Mouse (Mus musculus) Patski (cell line): ENCODE measurements around the gene Krt14. TPM values are rescaled to one million over a fixed set of nuclear protein-coding genes. Genes with fewer than 3 reads are reported as not detected.

Source experiments
- ATAC-seq: fragments of 100-300 bp; one replicate; pipeline ENCODE4 v1.8.0; 2021
- CTCF ChIA-PET: fragments of 350-600 bp; sonication (Branson Sonifier 250); formaldehyde crosslinking; loops from one replicate; lab custom pipeline; 2022; ENCODE audit warnings: inconsistent platforms; lab: Charles Lee
- POLR2A ChIA-PET: fragments of 350-600 bp; sonication (Branson Sonifier 250); formaldehyde crosslinking; loops from one replicate; lab custom pipeline; 2022; ENCODE audit warnings: antibody characterized with exemption, inconsistent platforms; lab: Charles Lee
- DNase-seq: peaks from one replicate; pipeline ENCODE4 v3.0.0-alpha.2; 2011; ENCODE audit warnings: low read depth, low spot score
- H3K27me3 ChIP-seq: fragments of 371-371 bp; one replicate; pipeline ENCODE4 v1.5.1; 2021
- CTCF ChIP-seq: fragments of 100-300 bp; IDR thresholded peaks from one replicate; pipeline ENCODE4 v1.5.1; 2021
- in situ Hi-C: fragments of 300-500 bp; cut with MboI; formaldehyde crosslinking; loops from 3 replicates; pipeline ENCODE4 v1.11.1; 2018; ENCODE audit warnings: low pct_unique_long_range_greater_than_20kb, mixed read lengths
- polyA plus RNA-seq: library from polyadenylated mRNA; unstranded; gene quantifications from one replicate; pipeline ENCODE4 v1.2.3, GENCODE M21; 2021

Gene Krt14
- polyA plus RNA-seq, 1 experiment from 2014 or later = not detected

DNA sequence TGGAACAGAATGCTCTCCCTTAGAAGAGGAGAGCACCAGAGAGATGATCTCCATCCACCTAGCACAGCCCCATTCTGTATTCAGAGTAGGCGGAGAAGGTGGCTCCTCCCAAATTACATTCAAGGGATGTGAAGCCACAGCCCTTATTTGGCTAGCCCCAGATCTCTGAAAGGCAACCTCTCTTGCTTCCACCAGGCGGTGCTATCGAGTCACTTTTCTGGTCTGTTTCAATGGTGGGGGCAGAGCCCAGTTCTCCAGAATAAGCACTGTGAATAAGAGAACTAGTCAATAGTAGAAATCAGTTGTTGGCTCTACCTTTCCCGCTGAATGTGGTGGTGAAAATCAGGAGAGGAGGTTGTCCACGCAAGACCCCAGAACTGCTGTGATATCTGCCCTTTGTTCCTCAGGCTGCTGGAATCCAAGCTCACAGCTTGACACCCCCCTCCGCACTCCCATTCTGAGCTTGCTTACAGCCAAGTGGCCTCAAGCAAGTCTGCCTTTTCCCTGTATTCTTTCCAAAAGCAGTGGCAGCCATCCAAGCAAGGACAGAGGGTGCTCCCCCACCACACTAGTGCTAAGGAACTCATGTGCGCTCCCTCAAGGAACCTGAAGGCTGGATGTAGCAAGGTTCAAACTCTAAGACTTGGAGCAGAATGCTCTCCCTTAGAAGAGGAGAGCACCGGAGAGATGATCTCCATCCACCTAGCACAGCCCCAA is 7.1 kb downstream of the Krt14 start:
- CTCF ChIA-PET = no interaction called here
- POLR2A ChIA-PET = no interaction called here
- no peak for TF ChIP-seq CTCF
- DNase-seq (no peak), ATAC-seq (no peak)
- H3K27me3 ChIP-seq = peaks cover 2% of the 10 kb centered on the region
- in situ Hi-C loops = no loop called here

DNA sequence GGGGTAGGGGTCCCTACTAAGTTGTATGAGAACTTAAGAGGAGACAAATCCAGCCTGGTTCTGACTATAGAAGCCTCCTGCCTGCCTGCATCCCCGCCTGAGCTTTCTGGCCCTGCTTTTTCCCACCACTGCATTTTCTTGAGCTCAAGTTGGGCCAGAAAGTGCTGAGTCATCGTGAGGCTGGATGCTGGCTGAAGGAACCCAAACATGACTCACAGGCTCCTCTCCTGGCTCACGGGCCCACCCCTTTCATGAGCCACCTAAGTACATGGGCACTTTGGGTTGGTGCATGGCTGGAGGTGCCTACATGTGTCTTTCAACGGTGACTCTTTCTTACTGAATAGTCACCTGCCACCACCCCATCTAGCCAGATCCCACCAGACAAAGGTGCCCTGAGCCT is 8.7 kb downstream of the Krt14 start:
- in situ Hi-C loops = no loop called here
- peaks cover 8% of the 10 kb centered on the region for H3K27me3 ChIP-seq
- TF ChIP-seq CTCF = no peak
- ATAC-seq = no peak
- ChIA-PET POLR2A (no interaction called here), CTCF (no interaction called here)
- no peak for DNase-seq

DNA sequence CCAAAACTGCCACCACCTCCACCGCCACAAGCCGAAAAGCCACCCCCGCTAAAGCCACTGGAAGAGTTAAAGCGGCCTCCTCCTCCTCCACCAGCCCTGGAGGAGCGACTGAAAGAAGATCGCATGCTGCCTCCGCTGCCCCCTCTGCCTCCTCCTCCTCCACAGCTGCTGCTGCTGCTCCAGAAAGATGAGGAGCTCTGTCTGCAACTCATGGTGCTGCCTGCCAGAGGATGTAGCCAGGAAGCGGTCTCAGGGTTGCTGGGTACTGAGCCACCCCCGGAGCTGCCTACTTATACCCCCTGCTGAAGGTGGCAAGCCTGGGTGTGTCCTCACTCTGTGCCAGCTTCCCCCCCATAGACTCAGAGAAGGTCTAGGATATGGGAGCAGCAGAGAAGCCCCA is 14.4 kb downstream of the Krt14 start, which contains the start of gene Krt9:
Gene Krt9, minus strand, starts transcription at position 255 of the 400 bp plus-strand sequence.
- CTCF ChIA-PET = no interaction called here
- DNase-seq (no peak), ATAC-seq (no peak)
- POLR2A ChIA-PET = no interaction called here
- no peak for TF ChIP-seq CTCF
- H3K27me3 ChIP-seq = peaks cover 38% of the 10 kb centered on the region
- in situ Hi-C loops = no loop called here

DNA sequence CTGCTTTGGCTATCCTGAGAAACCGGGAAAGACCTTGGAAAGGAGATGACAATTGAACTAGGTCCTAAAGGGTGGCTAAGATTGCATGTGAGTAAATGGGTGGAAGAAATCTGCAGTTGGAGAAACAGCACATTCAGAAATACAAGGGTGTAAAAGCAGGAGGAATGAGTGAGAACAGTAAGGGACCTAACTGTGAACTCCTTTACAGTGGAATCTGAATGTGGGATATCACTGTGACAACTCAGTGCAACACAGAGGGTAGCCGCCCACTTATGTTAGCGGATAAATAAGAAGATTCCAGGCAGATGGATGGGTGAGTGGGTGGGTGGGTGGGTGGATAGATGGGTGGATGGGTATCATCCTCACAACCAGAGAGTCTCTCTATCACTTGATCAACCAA is 15.5 kb downstream of the Krt14 start:
- peaks cover 46% of the 10 kb centered on the region for H3K27me3 ChIP-seq
- in situ Hi-C loops = no loop called here
- CTCF ChIA-PET = no interaction called here
- DNase-seq (no peak), ATAC-seq (no peak)
- no peak for TF ChIP-seq CTCF
- POLR2A ChIA-PET = no interaction called here

DNA sequence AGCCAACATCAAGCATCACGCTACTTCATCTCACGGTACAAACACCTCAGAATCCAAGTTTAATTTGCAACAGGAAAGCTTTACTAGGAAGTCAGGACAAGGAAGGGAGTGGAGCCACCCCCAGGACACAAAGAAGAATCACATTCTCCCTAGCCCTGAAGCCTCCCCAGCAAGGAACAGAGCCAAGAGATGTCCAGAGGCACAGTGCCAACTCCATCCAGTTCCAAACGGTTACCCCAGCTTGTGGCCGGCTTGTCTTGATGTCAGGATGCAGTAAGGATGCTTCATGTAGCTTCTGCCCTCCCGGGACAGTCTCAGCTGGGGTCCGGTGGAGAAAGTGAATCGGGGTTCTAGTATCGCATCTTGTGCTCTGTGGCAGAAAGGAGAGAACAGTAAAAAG is 20.6 kb downstream of the Krt14 start:
- in situ Hi-C loops = no loop called here
- DNase-seq = no peak

DNA sequence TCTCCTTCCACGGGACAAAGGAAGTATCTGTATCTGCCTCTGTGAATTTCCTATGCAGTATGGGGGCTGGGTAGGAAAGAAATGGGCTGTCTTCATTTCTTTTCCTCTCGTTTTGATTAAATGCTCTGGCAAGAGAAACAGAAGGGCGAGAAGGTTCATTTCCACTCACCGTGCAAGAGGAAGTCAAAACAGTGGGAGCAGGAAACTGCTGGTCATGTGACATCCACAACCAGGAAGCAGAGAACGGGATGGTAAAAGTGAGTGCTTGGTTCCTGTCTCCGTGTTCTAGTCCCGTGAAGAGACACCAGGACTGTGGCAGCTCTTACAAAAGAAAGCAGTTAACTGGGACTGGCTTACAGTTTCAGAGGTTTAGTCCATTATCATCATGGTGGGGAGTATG is 25.6 kb downstream of the Krt14 start:
- in situ Hi-C loops = no loop called here
- no peak for ATAC-seq
- DNase-seq = no peak
- H3K27me3 ChIP-seq = peaks cover 11% of the 10 kb centered on the region
- POLR2A ChIA-PET = no interaction called here
- no peak for TF ChIP-seq CTCF
- CTCF ChIA-PET = no interaction called here

More for the DNA sequence above, 20.6 kb downstream of the Krt14 start:
- no peak for TF ChIP-seq CTCF
- H3K27me3 ChIP-seq = peaks cover 35% of the 10 kb centered on the region
- ChIA-PET POLR2A (interaction anchor here (0.6 kb wide), 1 partner anchor 766 kb away, joined by 3 read pairs; no protein-coding TSS in a partner anchor), CTCF (interaction anchor here (0.8 kb wide), 1 partner anchor 33 kb away, joined by 3 read pairs; no protein-coding TSS in a partner anchor)
- no peak for ATAC-seq

DNA sequence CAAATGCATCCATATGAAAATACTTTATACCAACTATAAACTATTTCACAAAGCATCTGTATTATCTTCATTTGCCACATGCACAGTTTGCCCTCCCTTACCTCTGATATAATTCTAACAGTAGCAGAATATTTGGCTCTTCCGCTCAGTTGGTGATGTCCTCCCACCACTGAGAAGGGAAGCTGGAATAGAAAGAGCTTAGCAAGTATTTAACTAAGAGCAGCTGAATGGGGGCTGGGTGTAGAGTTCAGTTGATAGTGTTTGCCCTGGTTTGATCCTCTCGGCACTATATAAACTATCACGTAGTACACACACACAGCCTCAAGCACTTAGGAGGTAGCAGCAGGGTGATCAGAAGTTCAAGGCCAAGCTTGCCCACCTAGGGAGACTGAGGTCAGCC is 28.1 kb downstream of the Krt14 start:
- no peak for ATAC-seq
- no peak for DNase-seq
- ChIA-PET CTCF (interaction anchor here (2.0 kb wide), 1 partner anchor 10 kb away, joined by 6 read pairs; no protein-coding TSS in a partner anchor), POLR2A (no interaction called here)
- H3K27me3 ChIP-seq = peaks cover 9% of the 10 kb centered on the region
- no peak for TF ChIP-seq CTCF
- in situ Hi-C loops = no loop called here

DNA sequence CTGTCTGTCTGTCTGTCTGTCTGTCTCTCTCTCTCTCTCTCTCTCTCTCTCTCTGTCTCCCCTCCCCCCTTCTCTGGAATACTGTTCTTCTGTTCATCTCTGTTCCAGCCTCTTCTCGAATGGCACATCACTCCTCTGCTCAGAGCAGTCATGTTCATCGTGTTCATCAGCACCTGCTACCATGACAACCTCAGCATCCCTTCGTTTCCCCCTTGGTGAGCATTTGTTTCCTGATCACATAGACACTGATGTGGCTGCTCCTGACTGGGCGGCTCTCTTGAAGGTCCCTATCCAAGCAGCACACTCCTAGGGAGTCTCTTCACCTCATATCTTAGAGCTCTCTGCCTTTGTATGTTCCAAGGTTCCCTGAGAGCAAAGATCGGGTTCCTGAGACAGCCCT is 29.0 kb downstream of the Krt14 start:
- in situ Hi-C loops = no loop called here
- POLR2A ChIA-PET = no interaction called here
- ATAC-seq (no peak), DNase-seq (no peak)
- no peak for TF ChIP-seq CTCF
- CTCF ChIA-PET = no interaction called here
- H3K27me3 ChIP-seq = peaks cover 9% of the 10 kb centered on the region

DNA sequence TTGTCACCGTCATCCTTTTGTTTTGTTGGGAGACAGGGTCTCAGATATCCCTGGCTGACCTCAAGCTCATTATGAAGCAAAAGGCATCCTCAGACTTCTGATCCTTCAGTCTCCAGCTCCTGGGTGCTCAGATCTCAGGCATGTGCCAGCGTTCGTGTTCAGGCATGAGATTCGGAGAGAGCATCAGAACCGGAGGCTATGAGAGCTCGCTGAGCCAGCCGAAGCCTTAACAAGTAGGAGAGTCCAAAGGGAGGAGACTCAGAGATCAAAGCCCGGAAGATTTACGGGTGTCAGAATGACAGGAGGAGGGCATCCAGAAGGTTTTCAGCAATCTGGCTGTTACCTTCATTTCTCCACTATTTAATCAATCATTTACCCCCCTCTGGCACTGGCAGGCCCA is 30.6 kb downstream of the Krt14 start:
- ChIA-PET POLR2A (no interaction called here), CTCF (no interaction called here)
- peaks cover 7% of the 10 kb centered on the region for H3K27me3 ChIP-seq
- TF ChIP-seq CTCF = no peak
- in situ Hi-C loops = no loop called here
- ATAC-seq (no peak), DNase-seq (no peak)

DNA sequence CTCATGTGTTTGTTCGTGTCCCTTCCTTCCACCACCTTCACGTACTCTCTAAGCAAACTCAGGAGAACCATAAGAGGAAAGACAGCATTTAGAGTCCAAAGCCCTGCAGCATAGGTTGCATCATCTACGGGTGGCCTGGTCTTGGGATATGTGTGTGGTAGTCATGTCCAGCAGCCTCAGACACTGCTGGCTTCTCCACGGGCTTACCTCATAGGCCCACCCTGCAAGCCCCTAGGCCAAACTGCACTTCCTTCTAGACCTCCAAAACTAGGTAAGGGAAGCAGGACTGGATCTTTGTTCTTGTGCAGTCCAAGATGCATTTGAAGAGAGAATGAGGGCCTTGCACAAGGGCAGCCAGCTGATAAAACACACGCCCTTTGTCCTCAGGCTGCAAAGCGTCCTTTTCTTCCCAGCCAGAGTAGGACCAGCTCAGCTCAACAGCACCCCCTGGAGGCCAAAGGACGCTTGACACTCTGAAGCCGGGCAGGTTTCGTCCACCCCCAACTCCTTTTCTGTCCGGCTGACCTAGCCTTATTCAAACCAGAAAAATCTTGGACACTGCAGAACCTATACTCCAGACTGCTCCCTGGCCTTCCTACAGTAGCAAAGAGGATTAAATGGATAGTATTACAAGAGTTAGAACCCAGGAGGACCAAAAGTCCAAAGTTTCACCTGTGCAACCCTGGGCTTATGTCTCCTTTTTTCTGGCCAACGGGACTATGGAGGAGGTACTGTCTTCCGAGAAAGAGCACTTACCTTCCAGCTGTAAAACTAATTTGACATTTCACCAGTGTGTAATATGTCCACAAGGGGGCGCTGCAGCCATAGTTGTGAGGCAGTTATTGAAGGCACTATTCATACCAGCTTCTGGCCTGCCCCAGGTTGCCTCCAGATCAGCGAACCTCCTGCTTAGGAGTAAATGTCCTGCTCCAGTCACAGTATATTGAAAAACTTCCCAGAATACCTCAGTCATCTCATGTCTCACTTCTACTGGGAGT is 38.3 kb downstream of the Krt14 start:
- H3K27me3 ChIP-seq = no peaks in the 10 kb centered on the region
- ATAC-seq (peak; percentile 71), DNase-seq (no peak)
- TF ChIP-seq CTCF = peak; percentile 81
- ChIA-PET POLR2A (interaction anchor here (0.7 to 1.4 kb wide), 2 partner anchors 112 to 129 kb away, joined by 3 to 10 read pairs; no protein-coding TSS in a partner anchor), CTCF (interaction anchor here (0.5 to 3.2 kb wide), 17 partner anchors 9 to 705 kb away, joined by 3 to 20 read pairs (median 5); partner anchors contain the start of genes Krt33b and Krt35)
- in situ Hi-C loops = loop anchor here (10.0 kb wide), 1 partner anchor 594 kb away; no protein-coding TSS in a partner anchor
